Mouse (Mus musculus): ENCODE results near the gene Des. TPM values are rescaled to one million over a fixed set of nuclear protein-coding genes. Genes with fewer than 3 reads are reported as not detected.

Gene Des
- polyA plus RNA-seq, 1 experiment from 2014 or later: 5.1 TPM

- Histone ChIP-seq H3K9ac (no peak overlapping the region), H3K4me3 (replicated peaks) (no peak overlapping the region), H3K4me2 (no peak overlapping the region), H3K27me3 (peaks cover 66% of the 10 kb centered on the region), H3K9me3 (replicated peaks) (no peaks in the 10 kb centered on the region), H3K36me3 (no peaks in the 10 kb centered on the region), H3K27ac (no peak overlapping the region), H3K4me1 (replicated peaks) (peaks cover 16% of the 10 kb centered on the region)
- 53% methylated on average over 3 of the region's 3 CpGs for WGBS (ENCODE audit: insufficient replicate concordance)
- ATAC-seq (ENCODE audit: low read depth) (no peak), DNase-seq (no peak)
Measured at GRCm38 (mm10) chr1:75373276-75373675, 13.1 kb downstream of the Des start.

GRCm38 (mm10) chr1:75374950-75375936, 15.1 kb downstream of the Des start, which contains the start of gene Speg:
Gene Speg, plus strand, starts transcription at chr1:75375297.
- WGBS (ENCODE audit: insufficient replicate concordance): 10% methylated on average over 57 of the region's 57 CpGs
- peaks cover 74% of the 10 kb centered on the region for H3K27me3 ChIP-seq
- DNase-seq: no peak
- H3K27ac ChIP-seq: no peak within 1 kb of the TSS
- ATAC-seq (ENCODE audit: low read depth): no peak; the same call in 1 of the 2 replicates
- peak within 1 kb of the TSS; percentile 52 for H3K4me2 ChIP-seq
- peaks cover 5% of the 10 kb centered on the region; the same call in 1 of the 2 replicates for H3K4me1 ChIP-seq (replicated peaks)
- peak within 1 kb of the TSS; percentile 16 for H3K4me3 ChIP-seq (replicated peaks)
- no peaks in the 10 kb centered on the region for H3K36me3 ChIP-seq
- H3K9me3 ChIP-seq (replicated peaks): no peaks in the 10 kb centered on the region
- peak within 1 kb of the TSS; percentile 36; the same call in 1 of the 2 replicates for H3K9ac ChIP-seq

DNA sequence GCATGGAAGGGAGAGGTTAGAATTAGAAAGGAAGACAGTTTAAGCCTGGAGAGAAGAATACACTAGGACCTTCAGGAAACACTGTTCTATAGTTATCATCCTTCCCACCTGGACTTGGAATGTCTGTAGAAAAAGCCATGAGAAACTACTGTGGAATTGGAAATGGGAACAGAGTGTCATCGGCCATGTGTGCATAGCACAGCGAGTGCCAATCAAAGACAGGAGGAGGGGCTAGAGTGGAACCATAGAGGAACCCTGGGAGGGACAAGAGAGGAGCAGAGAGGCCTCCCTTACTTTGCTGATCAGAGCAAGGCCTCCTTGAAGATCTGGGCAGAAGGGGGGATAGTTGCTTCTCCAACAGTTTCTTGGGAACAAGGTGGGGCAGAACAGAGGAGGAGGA, 19.1 kb downstream of the Des start:
- no peaks in the 10 kb centered on the region for H3K36me3 ChIP-seq
- no peak for DNase-seq
- H3K27me3 ChIP-seq: peaks cover 99% of the 10 kb centered on the region
- ATAC-seq (ENCODE audit: low read depth): no peak
- H3K4me1 ChIP-seq (replicated peaks): peaks cover 11% of the 10 kb centered on the region
- no peak overlapping the region for H3K9ac ChIP-seq
- H3K9me3 ChIP-seq (replicated peaks): no peaks in the 10 kb centered on the region
- no peak overlapping the region for H3K4me3 ChIP-seq (replicated peaks)
- no peak overlapping the region for H3K27ac ChIP-seq
- WGBS (ENCODE audit: insufficient replicate concordance): 38% methylated on average over 2 of the region's 2 CpGs
- no peak overlapping the region for H3K4me2 ChIP-seq

DNA sequence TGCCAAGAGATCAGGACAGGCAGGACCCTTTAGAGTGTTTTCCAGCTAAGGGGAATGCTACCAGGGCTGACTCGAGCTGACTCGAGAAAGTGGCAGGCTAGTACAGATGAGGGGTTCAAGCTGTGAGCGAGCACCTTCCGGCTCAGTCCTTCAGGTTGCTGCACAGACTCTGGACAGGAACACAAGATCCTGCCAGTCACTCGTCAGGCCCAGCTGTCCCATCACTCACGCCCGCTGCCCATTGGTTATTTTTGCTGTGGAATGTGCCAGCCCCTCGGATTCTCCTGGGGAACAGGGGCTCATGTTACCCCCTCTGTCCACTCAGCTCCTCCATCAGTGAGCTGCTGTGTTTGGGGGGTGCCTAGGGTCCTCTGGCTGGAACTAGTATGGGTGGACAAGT, 19.8 kb downstream of the Des start:
- Histone ChIP-seq H3K36me3 (no peaks in the 10 kb centered on the region), H3K4me2 (no peak overlapping the region), H3K9ac (no peak overlapping the region), H3K27me3 (peaks cover 99% of the 10 kb centered on the region), H3K4me3 (replicated peaks) (no peak overlapping the region), H3K27ac (no peak overlapping the region), H3K4me1 (replicated peaks) (peaks cover 11% of the 10 kb centered on the region), H3K9me3 (replicated peaks) (no peaks in the 10 kb centered on the region)
- WGBS (ENCODE audit: insufficient replicate concordance): 60% methylated on average over 8 of the region's 8 CpGs
- DNase-seq (no peak), ATAC-seq (ENCODE audit: low read depth) (no peak)

GRCm38 (mm10) chr1:75380951-75381350, 20.8 kb downstream of the Des start:
- no peaks in the 10 kb centered on the region for H3K36me3 ChIP-seq
- DNase-seq: no peak
- no peak overlapping the region for H3K4me3 ChIP-seq (replicated peaks)
- H3K27me3 ChIP-seq: peaks cover 99% of the 10 kb centered on the region
- no peak overlapping the region for H3K9ac ChIP-seq
- no peak for ATAC-seq (ENCODE audit: low read depth)
- H3K9me3 ChIP-seq (replicated peaks): no peaks in the 10 kb centered on the region
- no peak overlapping the region for H3K27ac ChIP-seq
- H3K4me2 ChIP-seq: no peak overlapping the region
- peaks cover 6% of the 10 kb centered on the region; the same call in 1 of the 2 replicates for H3K4me1 ChIP-seq (replicated peaks)
- WGBS (ENCODE audit: insufficient replicate concordance): 21% methylated on average over 2 of the region's 2 CpGs

DNA sequence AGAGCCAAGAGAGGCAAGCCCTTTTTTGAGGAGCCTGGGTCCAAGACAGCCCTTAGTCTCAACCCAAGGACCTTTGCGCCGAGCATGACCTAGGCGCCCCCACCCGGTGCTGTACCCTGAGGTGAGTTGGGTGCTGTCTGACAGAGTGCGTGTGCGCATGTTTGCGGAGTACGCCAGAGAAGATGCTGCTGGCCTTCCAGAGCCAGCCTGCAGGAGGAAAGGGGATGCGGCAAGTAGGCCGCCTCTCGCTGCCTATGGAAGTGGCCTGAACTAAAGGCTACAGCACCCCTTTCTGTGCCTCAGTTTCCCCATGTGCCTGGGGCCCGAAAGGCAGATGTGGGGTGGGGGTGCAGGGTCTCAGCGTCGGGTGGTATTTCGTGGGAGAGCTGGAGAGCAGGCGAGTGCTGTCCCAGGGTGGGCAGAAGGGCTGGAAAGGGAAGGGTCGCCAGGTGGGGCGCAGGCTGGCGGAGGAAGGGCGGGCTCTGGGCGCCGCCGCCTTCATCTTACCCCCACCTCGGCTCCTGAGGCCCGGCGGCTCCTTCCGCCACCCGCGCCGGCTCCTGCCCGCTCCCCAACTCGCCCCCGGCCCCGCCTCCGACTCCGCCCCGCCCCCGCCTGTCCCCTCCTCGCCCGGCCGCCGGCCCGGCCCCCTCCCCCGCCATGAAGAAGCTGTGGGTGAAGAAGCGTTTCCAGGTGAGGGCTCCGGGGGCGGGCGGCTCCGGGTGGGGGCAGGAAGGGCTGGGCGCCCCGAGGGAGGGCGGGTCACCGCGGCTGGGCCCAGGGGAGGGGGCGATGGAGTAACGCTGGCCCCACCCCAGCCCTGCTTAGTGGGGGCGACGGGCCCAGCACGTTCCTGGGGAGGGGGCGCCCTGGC, 21.6 kb downstream of the Des start:
- H3K9ac ChIP-seq: peak overlapping the region; percentile 17

DNA sequence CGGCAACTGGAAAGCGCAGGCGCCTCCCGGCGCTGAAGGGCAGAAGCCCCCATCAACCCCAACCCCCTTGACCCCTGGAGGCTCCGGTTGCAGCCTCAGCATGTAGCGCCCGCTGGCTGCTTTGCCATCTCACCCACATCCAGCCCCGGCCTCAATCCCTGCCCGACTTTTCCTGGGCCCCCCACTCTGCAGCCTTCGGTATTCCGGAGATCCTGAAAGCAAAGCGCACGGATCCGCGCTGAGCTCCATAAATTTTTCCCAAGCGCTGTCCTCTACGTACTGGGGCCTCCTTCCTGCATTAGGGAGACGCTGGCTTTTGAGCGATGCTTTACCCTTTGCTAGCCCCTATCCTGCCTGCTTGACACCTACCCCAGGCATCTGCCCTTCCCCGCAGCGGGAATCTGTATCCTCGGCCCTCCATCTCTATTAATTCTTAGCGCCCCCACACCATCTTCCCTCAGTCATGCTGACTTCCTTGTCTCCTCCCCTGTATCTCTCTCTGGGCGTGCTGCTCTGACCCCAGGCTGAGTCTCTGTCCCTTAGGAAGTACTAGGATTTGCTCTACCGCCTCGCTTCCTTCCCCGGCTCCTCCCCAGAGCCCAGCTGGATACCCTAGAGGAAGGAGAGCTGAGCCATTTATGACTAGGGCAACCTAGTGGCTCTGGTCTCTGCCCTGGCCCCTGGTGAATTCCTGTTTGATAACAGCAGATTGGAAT, 22.4 kb downstream of the Des start:
- WGBS (ENCODE audit: insufficient replicate concordance): 2% methylated on average over 28 of the region's 28 CpGs
- peaks cover 100% of the 10 kb centered on the region for H3K27me3 ChIP-seq

More for the DNA sequence above, 21.6 kb downstream of the Des start:
- WGBS (ENCODE audit: insufficient replicate concordance): 5% methylated on average over 50 of the region's 60 CpGs
- H3K4me3 ChIP-seq (replicated peaks): peak overlapping the region; percentile 51
- no peaks in the 10 kb centered on the region for H3K9me3 ChIP-seq (replicated peaks)
- no peaks in the 10 kb centered on the region for H3K36me3 ChIP-seq
- peaks cover 100% of the 10 kb centered on the region for H3K27me3 ChIP-seq
- H3K4me2 ChIP-seq: peak overlapping the region; percentile 61
- ATAC-seq (ENCODE audit: low read depth) (no peak; the same call in 1 of the 2 replicates), DNase-seq (no peak)
- H3K4me1 ChIP-seq (replicated peaks): peaks cover 6% of the 10 kb centered on the region; the same call in 1 of the 2 replicates
- no peak overlapping the region for H3K27ac ChIP-seq

DNA sequence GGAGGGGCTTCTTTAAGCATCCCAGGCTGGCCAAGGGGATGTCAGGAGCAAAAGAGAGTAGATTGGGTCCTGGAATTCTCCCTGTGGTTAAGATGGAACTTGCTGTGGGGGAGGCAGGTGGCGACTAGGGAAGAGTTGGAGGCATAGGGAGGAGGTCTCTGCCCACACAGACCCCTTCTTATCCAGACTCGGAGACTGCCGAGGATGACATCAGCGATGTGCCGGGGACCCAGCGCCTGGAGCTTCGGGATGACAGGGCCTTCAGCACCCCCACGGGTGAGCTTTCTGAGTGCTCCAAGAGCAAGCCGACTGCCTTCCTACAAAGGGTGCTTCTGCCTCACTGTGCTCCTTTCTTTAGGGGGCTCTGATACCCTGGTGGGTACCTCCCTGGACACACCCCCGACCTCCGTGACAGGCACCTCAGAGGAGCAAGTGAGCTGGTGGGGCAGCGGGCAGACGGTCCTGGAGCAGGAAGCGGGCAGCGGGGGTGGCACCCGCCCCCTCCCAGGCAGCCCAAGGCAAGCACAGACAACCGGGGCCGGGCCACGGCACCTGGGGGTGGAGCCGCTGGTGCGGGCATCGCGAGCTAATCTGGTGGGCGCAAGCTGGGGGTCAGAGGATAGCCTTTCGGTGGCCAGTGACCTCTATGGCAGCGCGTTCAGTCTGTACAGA, 24.5 kb downstream of the Des start:
- H3K4me3 ChIP-seq (replicated peaks): no peak overlapping the region
- peaks cover 9% of the 10 kb centered on the region for H3K4me1 ChIP-seq (replicated peaks)
- H3K27ac ChIP-seq: no peak overlapping the region
- H3K9ac ChIP-seq: no peak overlapping the region
- no peak for ATAC-seq (ENCODE audit: low read depth)
- H3K9me3 ChIP-seq (replicated peaks): no peaks in the 10 kb centered on the region
- no peak overlapping the region for H3K4me2 ChIP-seq
- H3K27me3 ChIP-seq: peaks cover 100% of the 10 kb centered on the region
- 69% methylated on average over 27 of the region's 27 CpGs for WGBS (ENCODE audit: insufficient replicate concordance)
- DNase-seq: no peak
- H3K36me3 ChIP-seq: no peaks in the 10 kb centered on the region

More for the DNA sequence above, 22.4 kb downstream of the Des start:
- DNase-seq: no peak
- H3K36me3 ChIP-seq: no peaks in the 10 kb centered on the region
- H3K4me3 ChIP-seq (replicated peaks): peak overlapping the region; percentile 51
- H3K9me3 ChIP-seq (replicated peaks): no peaks in the 10 kb centered on the region
- no peak overlapping the region for H3K27ac ChIP-seq
- peaks cover 6% of the 10 kb centered on the region; the same call in 1 of the 2 replicates for H3K4me1 ChIP-seq (replicated peaks)
- no peak for ATAC-seq (ENCODE audit: low read depth)
- 0 out of 2 replicates have a peak overlapping the region, but pooled peaks have one; percentile 17 for H3K9ac ChIP-seq
- peak overlapping the region; percentile 61 for H3K4me2 ChIP-seq

DNA sequence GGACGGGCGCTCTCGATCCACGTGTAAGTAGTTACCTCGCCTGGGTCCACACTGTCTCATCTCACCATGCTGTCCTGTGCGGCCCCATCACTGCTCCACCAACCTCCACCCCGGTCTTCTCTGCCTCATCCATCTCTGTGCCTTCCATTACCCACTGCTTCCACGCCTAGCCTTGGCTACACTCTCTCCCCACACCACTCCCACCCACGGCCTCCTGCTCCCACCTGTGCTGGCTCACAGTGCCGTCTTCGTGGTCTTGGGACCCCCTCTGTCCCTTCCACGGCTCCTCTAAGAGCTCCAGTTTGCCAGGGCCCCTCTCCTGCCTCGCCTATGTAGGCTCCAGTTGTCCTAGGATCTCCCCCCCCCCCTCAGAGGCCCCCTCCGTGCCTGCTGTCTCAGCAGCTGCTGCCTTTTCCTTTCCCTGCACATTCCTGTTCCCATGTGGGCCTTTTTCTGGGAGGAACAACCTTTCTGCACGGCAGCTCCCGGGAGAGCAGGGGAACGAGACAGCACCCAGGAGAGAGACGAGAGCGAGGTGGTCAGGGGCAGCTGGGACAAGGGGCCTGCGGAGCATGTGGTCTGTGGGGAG, 25.1 kb downstream of the Des start:
- Histone ChIP-seq H3K27ac (no peak overlapping the region), H3K4me1 (replicated peaks) (peaks cover 9% of the 10 kb centered on the region), H3K27me3 (peaks cover 100% of the 10 kb centered on the region), H3K4me2 (no peak overlapping the region), H3K36me3 (no peaks in the 10 kb centered on the region), H3K4me3 (replicated peaks) (no peak overlapping the region), H3K9ac (no peak overlapping the region), H3K9me3 (replicated peaks) (no peaks in the 10 kb centered on the region)
- DNase-seq: no peak
- WGBS (ENCODE audit: insufficient replicate concordance): 63% methylated on average over 20 of the region's 20 CpGs
- no peak for ATAC-seq (ENCODE audit: low read depth)

DNA sequence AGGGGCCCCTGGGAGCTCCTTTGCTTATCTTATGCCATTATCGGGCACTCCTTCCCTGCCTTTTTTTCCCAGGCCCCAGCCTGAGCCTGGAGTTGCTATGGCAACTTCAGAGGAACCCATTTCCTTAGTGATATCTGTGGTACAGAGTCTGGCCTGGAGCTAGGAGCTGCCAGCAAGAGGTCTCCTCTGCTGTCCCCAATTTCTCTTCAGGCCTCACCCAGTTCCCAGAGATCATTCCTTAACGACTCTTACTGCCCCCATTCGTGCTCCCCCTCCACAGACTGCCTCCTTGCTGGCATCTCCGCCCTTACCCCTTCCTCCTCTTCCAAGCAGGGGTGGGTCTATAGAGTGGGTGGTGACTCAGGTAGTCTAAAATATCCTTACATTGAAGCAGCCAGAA, 26.0 kb downstream of the Des start:
- peaks cover 9% of the 10 kb centered on the region for H3K4me1 ChIP-seq (replicated peaks)
- no peak for DNase-seq
- H3K4me3 ChIP-seq (replicated peaks): no peak overlapping the region
- H3K27me3 ChIP-seq: peaks cover 99% of the 10 kb centered on the region
- H3K4me2 ChIP-seq: no peak overlapping the region
- H3K36me3 ChIP-seq: no peaks in the 10 kb centered on the region
- H3K27ac ChIP-seq: no peak overlapping the region
- ATAC-seq (ENCODE audit: low read depth): no peak
- WGBS (ENCODE audit: insufficient replicate concordance): 26% methylated on average over 4 of the region's 4 CpGs
- no peaks in the 10 kb centered on the region for H3K9me3 ChIP-seq (replicated peaks)
- H3K9ac ChIP-seq: no peak overlapping the region
